In the genomic region with DNA sequence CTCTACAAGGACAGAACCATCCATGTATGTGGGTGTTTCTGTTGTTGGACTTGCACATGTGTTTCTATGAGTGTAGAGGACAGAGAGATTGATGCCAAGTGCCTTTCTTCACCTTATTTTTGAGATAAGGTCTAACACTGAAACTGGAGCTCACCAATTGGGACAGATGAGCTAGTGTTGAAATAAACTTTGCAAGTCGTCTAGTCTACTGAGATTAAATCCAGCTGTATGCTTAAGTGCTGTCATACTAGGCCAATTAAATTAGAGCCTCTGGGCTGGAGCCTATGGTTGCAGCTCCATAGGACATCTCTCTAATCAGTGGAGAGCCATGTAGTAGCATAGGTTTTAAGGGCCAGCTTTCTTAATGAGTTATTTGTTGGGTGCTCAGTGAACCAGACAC, we compare ENCODE assay signal across 16 mouse cellular contexts.
"Had no signal": no experiment of that assay in that cellular context is flagged by ENCODE, and none has a peak within 500 bp of the region (broad histone marks: within the 10 kb centered on the region; RNA-seq: fewer than 3 reads in every experiment).

No protein-coding gene starts in this region.

- DNase-seq: kidney, adult 18-20 months; kidney, postnatal 14 days; kidney, postnatal 4 days; left cerebral cortex, postnatal 4 days; liver, postnatal 0 days; lung, postnatal 14 days; thymus, adult 18-20 months; thymus, postnatal 36 days had no signal

- H3K4me3 ChIP-seq: limb, embryonic 12.5 days; limb, embryonic 15.5 days; midbrain, embryonic 12.5 days; midbrain, embryonic 15.5 days; neural tube, embryonic 12.5 days; neural tube, embryonic 15.5 days had no signal

- H3K9me3 ChIP-seq: limb, embryonic 12.5 days; limb, embryonic 15.5 days; midbrain, embryonic 12.5 days; midbrain, embryonic 15.5 days; neural tube, embryonic 12.5 days; neural tube, embryonic 15.5 days had no signal

- H3K4me1 ChIP-seq: limb, embryonic 15.5 days; midbrain, embryonic 12.5 days; midbrain, embryonic 15.5 days had no signal

- H3K27ac ChIP-seq: limb, embryonic 12.5 days; limb, embryonic 15.5 days; liver, embryonic 14.5 days; midbrain, embryonic 12.5 days; midbrain, embryonic 15.5 days; neural tube, embryonic 12.5 days; neural tube, embryonic 15.5 days had no signal

- H3K27me3 ChIP-seq: limb, embryonic 12.5 days; limb, embryonic 15.5 days; midbrain, embryonic 12.5 days; midbrain, embryonic 15.5 days; neural tube, embryonic 12.5 days; neural tube, embryonic 15.5 days had no signal

- H3K36me3 ChIP-seq: limb, embryonic 12.5 days; limb, embryonic 15.5 days; midbrain, embryonic 12.5 days; midbrain, embryonic 15.5 days; neural tube, embryonic 12.5 days; neural tube, embryonic 15.5 days had no signal

- H3K9ac ChIP-seq: limb, embryonic 12.5 days; limb, embryonic 15.5 days; liver, embryonic 14.5 days; liver, postnatal 0 days; midbrain, embryonic 12.5 days; midbrain, embryonic 15.5 days; neural tube, embryonic 12.5 days; neural tube, embryonic 15.5 days had no signal

- ATAC-seq: liver, postnatal 0 days; midbrain, embryonic 15.5 days had no signal

- H3K4me2 ChIP-seq: limb, embryonic 12.5 days; limb, embryonic 15.5 days; liver, embryonic 11.5 days; midbrain, embryonic 12.5 days; midbrain, embryonic 15.5 days; neural tube, embryonic 12.5 days; neural tube, embryonic 15.5 days had no signal
